Mouse (Mus musculus) adrenal gland, adult (tissue): ENCODE measurements around the gene Ap2a2.

Experiments used
- DNase-seq, 2 experiments: peaks; one replicate each; pipeline ENCODE4 v3.0.0; 2022 to 2023; ENCODE audit warnings: low spot score in 1 of 2; ENCODE audit not compliant: inconsistent age in 2 of 2

The Ap2a2 gene

GRCm38 (mm10) chr7:141561682-141562391, at the start of gene Ap2a2:
Gene Ap2a2, plus strand, starts transcription at chr7:141562173.
- DNase-seq = peak; percentile 93 to 96

GRCm38 (mm10) chr7:141517638-141518037, 44.3 kb upstream of the Ap2a2 start:
- peak in 1 of 2 experiments; percentile 47 for DNase-seq

- DNase-seq = no peak
These were observed 43.7 kb upstream of the Ap2a2 start for GRCm38 (mm10) chr7:141518296-141518695.

- no peak for DNase-seq
These were observed 43.0 kb upstream of the Ap2a2 start for GRCm38 (mm10) chr7:141518926-141519325.

GRCm38 (mm10) chr7:141519795-141520194, 42.2 kb upstream of the Ap2a2 start:
- DNase-seq = no peak

GRCm38 (mm10) chr7:141523007-141523406, 39.0 kb upstream of the Ap2a2 start:
- no peak for DNase-seq

GRCm38 (mm10) chr7:141524271-141524670, 37.7 kb upstream of the Ap2a2 start:
- no peak for DNase-seq

GRCm38 (mm10) chr7:141524760-141525579, 37.0 kb upstream of the Ap2a2 start:
- peak; percentile 79 to 93 for DNase-seq

- DNase-seq = no peak
These were observed 36.4 kb upstream of the Ap2a2 start for GRCm38 (mm10) chr7:141525580-141525925.

GRCm38 (mm10) chr7:141535570-141535969, 26.4 kb upstream of the Ap2a2 start:
- DNase-seq = no peak

- DNase-seq = peak; percentile 34 to 41
These were observed 23.0 kb upstream of the Ap2a2 start for GRCm38 (mm10) chr7:141538852-141539555.

GRCm38 (mm10) chr7:141539556-141540311, 22.2 kb upstream of the Ap2a2 start, which contains the start of gene Chid1:
Gene Chid1, minus strand, starts transcription at chr7:141539857.
- DNase-seq = peak; percentile 99

GRCm38 (mm10) chr7:141540312-141541081, 21.5 kb upstream of the Ap2a2 start:
- peak; percentile 56 to 69 for DNase-seq

GRCm38 (mm10) chr7:141541681-141542080, 20.3 kb upstream of the Ap2a2 start:
- DNase-seq = no peak

- no peak for DNase-seq
These were observed 19.4 kb upstream of the Ap2a2 start for GRCm38 (mm10) chr7:141542588-141542987.

GRCm38 (mm10) chr7:141544654-141545053, 17.3 kb upstream of the Ap2a2 start:
- DNase-seq = no peak

- no peak for DNase-seq
These were observed 12.4 kb upstream of the Ap2a2 start for GRCm38 (mm10) chr7:141549432-141550061.

GRCm38 (mm10) chr7:141550464-141550863, 11.5 kb upstream of the Ap2a2 start:
- no peak for DNase-seq

- no peak for DNase-seq
These were observed 3.6 kb upstream of the Ap2a2 start for GRCm38 (mm10) chr7:141558329-141558776.

- no peak for DNase-seq
These were observed 3.0 kb upstream of the Ap2a2 start for GRCm38 (mm10) chr7:141558946-141559345.
